Mouse (Mus musculus): ENCODE measurements at regions not wholly inside any gene's neighbourhood (a gene's known extent, or its start where the extent isn't known, plus 50 kb on each side); places are given as distances from the start of the nearest gene placed in this dataset.

DNA sequence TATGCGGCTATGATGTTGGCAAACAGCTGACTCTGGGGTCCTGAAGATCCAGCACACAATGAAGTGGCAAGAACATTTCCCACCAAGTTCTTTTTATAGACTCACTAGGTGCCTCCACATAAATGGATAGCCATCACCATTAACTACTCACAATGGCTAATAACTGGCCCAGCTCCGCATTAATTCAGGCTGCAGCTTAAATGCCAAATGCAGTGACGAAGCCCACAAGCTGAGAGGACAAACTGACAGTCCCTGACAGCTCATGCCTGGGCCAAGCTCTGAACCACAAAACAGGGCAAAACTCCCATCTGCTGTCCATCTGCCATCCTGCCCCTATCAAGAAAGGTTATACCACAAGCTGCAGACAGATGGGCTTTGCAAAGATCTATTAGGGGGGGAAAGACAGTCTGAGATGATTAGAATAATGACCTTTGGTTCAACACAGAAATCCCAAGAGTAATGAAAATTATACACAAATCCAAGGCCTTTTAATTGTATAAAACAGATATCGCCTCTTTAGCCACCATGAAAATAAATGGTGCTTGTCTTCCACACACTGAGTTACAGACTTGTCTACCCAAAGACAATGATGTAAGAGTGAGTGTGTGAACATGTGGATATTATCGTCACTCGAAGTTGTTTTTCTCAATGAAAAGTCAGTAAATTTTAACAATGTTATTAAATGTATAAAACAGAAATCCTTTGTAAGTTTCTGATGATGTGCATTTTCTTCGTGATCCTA, 224.1 kb downstream of the Gm11361 start:
- peak; percentile 77 for DNase-seq (ENCODE audit: low spot score)
- H3K4me1 ChIP-seq (ENCODE audit: insufficient read depth, low read length), result peaks cover 4% of the 10 kb centered on the region; the same call in 1 of the 2 replicates
- no peak overlapping the region for H3K4me2 ChIP-seq (ENCODE audit: low read depth, low read length)
- peak; percentile 80 for ATAC-seq
- H3K9me3 ChIP-seq (ENCODE audit: low read length), result no peaks in the 10 kb centered on the region
- H3K36me3 ChIP-seq (ENCODE audit: insufficient read depth, low read length), result no peaks in the 10 kb centered on the region
- TF ChIP-seq CTCF (IDR thresholded peaks at IDR 0.05; ENCODE audit: low read depth), result no peak
- WGBS, result 55% methylated on average over 7 of the region's 7 CpGs
- H3K9ac ChIP-seq (replicated peaks; ENCODE audit: low read length), result no peak overlapping the region
- H3K27me3 ChIP-seq (ENCODE audit: insufficient read depth, low read length), result no peaks in the 10 kb centered on the region
- H3K4me3 ChIP-seq (ENCODE audit: low read length), result no peak overlapping the region
- H3K27ac ChIP-seq, result peak overlapping the region; percentile 2; the same call in 1 of the 2 replicates

DNA sequence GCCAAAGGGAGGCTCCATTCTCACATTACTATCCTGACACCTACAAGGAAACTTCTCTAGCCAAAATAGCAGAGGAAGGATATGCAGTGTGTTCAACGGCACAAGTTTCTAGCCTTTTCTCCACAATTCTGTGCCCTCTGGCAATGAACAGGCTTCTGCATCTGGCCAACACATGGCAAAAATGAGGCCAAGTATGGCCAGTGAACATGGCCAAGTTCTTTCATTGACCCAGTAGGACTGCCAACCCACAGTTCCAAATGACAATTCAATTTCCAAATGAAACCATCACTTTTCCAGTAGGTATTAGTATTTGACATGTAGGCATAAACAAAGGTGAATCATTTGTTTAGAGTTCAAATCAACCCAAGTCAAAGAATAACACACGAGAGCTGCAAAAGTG, 208.8 kb downstream of the Gm11361 start:
- H3K4me2 ChIP-seq (ENCODE audit: low read depth, low read length), result no peak overlapping the region
- no peaks in the 10 kb centered on the region for H3K36me3 ChIP-seq (ENCODE audit: insufficient read depth, low read length)
- WGBS, result 75% methylated on average over 2 of the region's 2 CpGs
- ATAC-seq (no peak), DNase-seq (ENCODE audit: low spot score) (no peak)
- H3K27ac ChIP-seq, result no peak overlapping the region
- no peak for TF ChIP-seq CTCF (IDR thresholded peaks at IDR 0.05; ENCODE audit: low read depth)
- no peaks in the 10 kb centered on the region for H3K27me3 ChIP-seq (ENCODE audit: insufficient read depth, low read length)
- no peaks in the 10 kb centered on the region for H3K9me3 ChIP-seq (ENCODE audit: low read length)
- no peaks in the 10 kb centered on the region for H3K4me1 ChIP-seq (ENCODE audit: insufficient read depth, low read length)
- no peak overlapping the region for H3K9ac ChIP-seq (replicated peaks; ENCODE audit: low read length)
- H3K4me3 ChIP-seq (ENCODE audit: low read length), result no peak overlapping the region

- no peak overlapping the region for H3K4me3 ChIP-seq (ENCODE audit: low read length)
- no peaks in the 10 kb centered on the region for H3K27me3 ChIP-seq (ENCODE audit: insufficient read depth, low read length)
- no peak overlapping the region for H3K4me2 ChIP-seq (ENCODE audit: low read depth, low read length)
- DNase-seq (ENCODE audit: low spot score), result no peak
- ATAC-seq, result no peak
- WGBS, result 65% methylated on average over 2 of the region's 2 CpGs
- H3K4me1 ChIP-seq (ENCODE audit: insufficient read depth, low read length), result no peaks in the 10 kb centered on the region
- no peak overlapping the region for H3K9ac ChIP-seq (replicated peaks; ENCODE audit: low read length)
- H3K27ac ChIP-seq, result no peak overlapping the region
- no peaks in the 10 kb centered on the region for H3K36me3 ChIP-seq (ENCODE audit: insufficient read depth, low read length)
- H3K9me3 ChIP-seq (ENCODE audit: low read length), result no peaks in the 10 kb centered on the region
- no peak for TF ChIP-seq CTCF (IDR thresholded peaks at IDR 0.05; ENCODE audit: low read depth)
Measured at GRCm38 (mm10) chr13:28465187-28465880, 208.0 kb downstream of the Gm11361 start.

GRCm38 (mm10) chr13:28461281-28461680, 204.0 kb downstream of the Gm11361 start:
- no peaks in the 10 kb centered on the region for H3K27me3 ChIP-seq (ENCODE audit: insufficient read depth, low read length)
- WGBS, result 77% methylated on average over 10 of the region's 10 CpGs
- no peak for DNase-seq (ENCODE audit: low spot score)

GRCm38 (mm10) chr13:28457403-28457802, 200.1 kb downstream of the Gm11361 start:
- DNase-seq (ENCODE audit: low spot score) (no peak), ATAC-seq (no peak)
- Histone ChIP-seq H3K4me3 (ENCODE audit: low read length) (no peak overlapping the region), H3K27ac (no peak overlapping the region), H3K9ac (replicated peaks; ENCODE audit: low read length) (no peak overlapping the region), H3K4me2 (ENCODE audit: low read depth, low read length) (no peak overlapping the region), H3K9me3 (ENCODE audit: low read length) (no peaks in the 10 kb centered on the region), H3K27me3 (ENCODE audit: insufficient read depth, low read length) (no peaks in the 10 kb centered on the region), H3K4me1 (ENCODE audit: insufficient read depth, low read length) (no peaks in the 10 kb centered on the region), H3K36me3 (ENCODE audit: insufficient read depth, low read length) (no peaks in the 10 kb centered on the region)
- TF ChIP-seq CTCF (IDR thresholded peaks at IDR 0.05; ENCODE audit: low read depth), result no peak
- WGBS, result 83% methylated on average over 3 of the region's 3 CpGs

More at GRCm38 (mm10) chr13:28461281-28461680, 204.0 kb downstream of the Gm11361 start:
- Histone ChIP-seq H3K9ac (replicated peaks; ENCODE audit: low read length) (no peak overlapping the region), H3K4me2 (ENCODE audit: low read depth, low read length) (no peak overlapping the region), H3K9me3 (ENCODE audit: low read length) (no peaks in the 10 kb centered on the region), H3K27ac (no peak overlapping the region), H3K4me3 (ENCODE audit: low read length) (no peak overlapping the region), H3K4me1 (ENCODE audit: insufficient read depth, low read length) (no peaks in the 10 kb centered on the region), H3K36me3 (ENCODE audit: insufficient read depth, low read length) (no peaks in the 10 kb centered on the region)
- no peak for TF ChIP-seq CTCF (IDR thresholded peaks at IDR 0.05; ENCODE audit: low read depth)
- no peak for ATAC-seq

DNA sequence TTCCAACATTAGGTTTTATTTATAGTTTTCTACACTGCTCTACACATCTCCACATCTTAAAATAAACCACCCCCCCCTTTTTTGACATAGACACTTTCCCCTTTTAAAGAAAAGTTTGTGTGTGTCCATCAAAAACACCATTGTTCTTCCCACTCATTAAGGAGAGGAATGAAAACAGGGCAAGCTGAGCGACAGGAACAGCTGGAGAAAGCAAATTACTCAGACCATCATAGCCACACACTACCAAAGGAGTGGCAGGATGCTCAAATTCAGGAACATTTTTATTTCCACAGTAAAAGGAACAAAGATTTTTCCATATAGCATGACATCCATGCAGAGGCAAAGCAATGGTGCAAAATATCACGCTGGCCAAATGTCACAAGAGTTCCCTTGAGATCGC, 198.6 kb downstream of the Gm11361 start:
- ATAC-seq (no peak), DNase-seq (ENCODE audit: low spot score) (no peak)
- no peak for TF ChIP-seq CTCF (IDR thresholded peaks at IDR 0.05; ENCODE audit: low read depth)
- Histone ChIP-seq H3K9ac (replicated peaks; ENCODE audit: low read length) (no peak overlapping the region), H3K9me3 (ENCODE audit: low read length) (no peaks in the 10 kb centered on the region), H3K4me2 (ENCODE audit: low read depth, low read length) (no peak overlapping the region), H3K4me1 (ENCODE audit: insufficient read depth, low read length) (no peaks in the 10 kb centered on the region), H3K27me3 (ENCODE audit: insufficient read depth, low read length) (no peaks in the 10 kb centered on the region), H3K27ac (no peak overlapping the region), H3K4me3 (ENCODE audit: low read length) (no peak overlapping the region), H3K36me3 (ENCODE audit: insufficient read depth, low read length) (no peaks in the 10 kb centered on the region)
- WGBS, result 84% methylated on average over 3 of the region's 3 CpGs

- ATAC-seq (no peak), DNase-seq (ENCODE audit: low spot score) (peak; percentile 5)
- Histone ChIP-seq H3K9me3 (ENCODE audit: low read length) (no peaks in the 10 kb centered on the region), H3K4me2 (ENCODE audit: low read depth, low read length) (no peak overlapping the region), H3K9ac (replicated peaks; ENCODE audit: low read length) (no peak overlapping the region), H3K27me3 (ENCODE audit: insufficient read depth, low read length) (no peaks in the 10 kb centered on the region), H3K27ac (no peak overlapping the region), H3K4me1 (ENCODE audit: insufficient read depth, low read length) (no peaks in the 10 kb centered on the region), H3K36me3 (ENCODE audit: insufficient read depth, low read length) (no peaks in the 10 kb centered on the region), H3K4me3 (ENCODE audit: low read length) (no peak overlapping the region)
- 59% methylated on average over 10 of the region's 10 CpGs for WGBS
- no peak for TF ChIP-seq CTCF (IDR thresholded peaks at IDR 0.05; ENCODE audit: low read depth)
Measured at GRCm38 (mm10) chr13:28455016-28455415, 197.7 kb downstream of the Gm11361 start.

All from hindbrain, postnatal 0 days (tissue).